Mouse (Mus musculus) granulocyte monocyte progenitor cell, adult 5-6 weeks (primary cell): ENCODE measurements around the gene Kcna4. TPM values are rescaled to one million over a fixed set of nuclear protein-coding genes. Genes with fewer than 3 reads are reported as not detected.

Experiments used
- ATAC-seq: replicated peaks from 2 replicates; pipeline ENCODE4 v1.8.0; 2016; ENCODE audit warnings: mild to moderate bottlenecking, moderate TSS enrichment, inconsistent platforms; ENCODE audit not compliant: poor library complexity, severe bottlenecking
- total RNA-seq, 2 experiments: library from RNA; stranded (forward) in 1 of 2; stranded (reverse) in 1 of 2; fragments of 200-712, 200-1000 nt in 1 of 2; fragments of >200 nt in 1 of 2; fragmentation: Nextera tagmentation in 1 of 2; gene quantifications; 2 replicates each; pipeline ENCODE4 v1.2.3; 2014 to 2017

Kcna4 gene
- total RNA-seq (2014; fragmentation: Nextera tagmentation), result not detected in 2 replicates
- not detected in 2 replicates for total RNA-seq (2017)

- peak; percentile 76 for ATAC-seq
These were observed at the start of gene Kcna4 for GRCm38 (mm10) chr2:107289990-107290696. Gene Kcna4, plus strand, starts transcription at chr2:107290639.

DNA sequence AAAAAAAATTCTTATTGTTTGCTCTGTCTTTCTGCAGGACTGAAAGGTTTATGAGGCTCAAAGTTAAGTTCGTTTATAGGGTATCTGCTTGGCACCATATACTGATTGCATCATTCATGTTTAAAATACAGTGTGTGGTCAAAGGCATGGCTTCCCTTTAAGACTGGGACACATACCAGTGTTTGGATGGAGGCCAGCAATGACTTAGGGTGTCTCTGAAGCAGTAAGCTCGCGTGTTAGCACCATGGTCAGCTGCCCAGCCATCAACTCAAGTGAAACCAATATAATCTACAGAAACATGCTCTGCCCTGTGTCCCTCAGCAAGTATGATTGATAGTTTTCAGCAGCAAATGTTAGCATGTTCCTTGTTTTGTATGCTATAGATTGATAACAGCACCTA, 32.3 kb upstream of the Kcna4 start:
- no peak for ATAC-seq

DNA sequence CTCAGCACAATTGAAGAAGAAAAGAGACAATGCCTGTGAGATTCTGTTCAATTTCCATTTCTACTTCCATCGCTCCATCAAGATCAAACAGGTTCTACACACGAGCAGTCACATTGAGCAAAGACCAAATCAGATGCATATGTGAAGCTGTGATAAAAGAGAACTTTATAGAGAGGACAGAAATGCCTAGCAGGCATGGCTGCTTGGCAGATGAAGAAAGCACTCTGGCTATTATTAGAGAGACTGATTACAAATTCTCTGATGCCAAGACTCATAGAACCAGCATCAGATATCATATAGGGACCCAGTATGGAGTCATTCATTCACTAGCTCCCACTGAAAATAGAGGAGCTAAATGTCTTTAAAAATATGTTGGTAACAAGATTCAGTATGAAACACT, 24.2 kb upstream of the Kcna4 start:
- ATAC-seq, result no peak

- ATAC-seq, result no peak
These were observed 20.4 kb upstream of the Kcna4 start for GRCm38 (mm10) chr2:107270050-107270449.

DNA sequence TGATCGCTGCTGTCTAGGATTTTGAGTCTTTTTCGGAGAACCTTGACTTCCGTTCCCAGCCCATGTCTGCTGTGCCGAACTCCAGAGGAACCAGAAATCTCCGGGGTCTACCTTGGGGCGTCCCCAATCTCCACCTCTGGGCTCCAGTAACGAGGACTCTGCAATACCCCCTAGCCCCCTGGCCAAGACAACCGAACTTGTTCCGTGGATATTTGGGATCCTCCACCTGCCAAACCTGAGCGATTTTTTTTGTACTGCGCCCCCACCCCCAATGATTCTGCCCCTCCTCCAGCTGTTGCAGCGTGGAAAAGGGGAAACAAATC, 219 bp downstream of the Kcna4 start:
- 0 out of 2 replicates have a peak, but pooled peaks have one; percentile 6 for ATAC-seq

DNA sequence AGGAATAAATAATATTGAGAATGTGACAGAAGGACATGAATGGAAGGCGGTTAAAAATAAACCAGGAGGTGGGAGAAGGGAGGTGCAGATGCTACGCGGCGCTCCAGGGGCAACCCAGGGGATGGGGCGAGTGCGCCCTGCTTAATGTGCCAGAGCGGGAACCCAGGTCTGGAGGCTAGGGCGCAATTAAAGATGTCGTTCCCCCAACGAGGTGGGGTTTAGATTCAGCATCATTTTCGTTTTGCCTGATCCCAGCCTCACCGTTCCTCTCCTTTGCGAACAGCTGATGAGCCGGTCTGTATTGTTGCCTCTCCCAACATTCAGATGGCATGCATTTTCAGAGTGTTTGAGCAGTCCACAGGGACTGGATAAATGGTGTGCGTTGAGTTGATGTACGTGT, 703 bp downstream of the Kcna4 start:
- ATAC-seq, result no peak

GRCm38 (mm10) chr2:107294521-107294920, 4.1 kb downstream of the Kcna4 start:
- no peak for ATAC-seq

GRCm38 (mm10) chr2:107301886-107302285, 11.4 kb downstream of the Kcna4 start:
- peak; percentile 52 for ATAC-seq

DNA sequence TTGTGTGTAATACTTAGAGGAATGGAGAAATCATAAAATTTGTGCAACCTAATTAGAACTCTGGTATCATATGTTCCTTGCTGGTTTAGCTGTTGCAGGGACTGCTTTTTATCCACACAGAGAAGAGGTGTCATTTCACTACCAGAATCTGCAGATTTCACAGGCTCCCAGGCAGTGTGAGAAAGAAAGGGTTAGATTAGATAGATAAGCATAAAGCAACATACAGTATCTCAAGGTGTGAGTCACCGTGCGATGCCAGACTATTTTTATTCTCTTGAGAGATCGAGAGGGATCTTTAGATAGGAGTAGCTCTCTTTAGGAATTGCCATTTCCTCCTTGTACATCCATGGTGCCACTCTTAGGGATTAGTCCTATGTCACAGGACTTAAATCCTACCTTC, 14.3 kb downstream of the Kcna4 start:
- no peak for ATAC-seq

DNA sequence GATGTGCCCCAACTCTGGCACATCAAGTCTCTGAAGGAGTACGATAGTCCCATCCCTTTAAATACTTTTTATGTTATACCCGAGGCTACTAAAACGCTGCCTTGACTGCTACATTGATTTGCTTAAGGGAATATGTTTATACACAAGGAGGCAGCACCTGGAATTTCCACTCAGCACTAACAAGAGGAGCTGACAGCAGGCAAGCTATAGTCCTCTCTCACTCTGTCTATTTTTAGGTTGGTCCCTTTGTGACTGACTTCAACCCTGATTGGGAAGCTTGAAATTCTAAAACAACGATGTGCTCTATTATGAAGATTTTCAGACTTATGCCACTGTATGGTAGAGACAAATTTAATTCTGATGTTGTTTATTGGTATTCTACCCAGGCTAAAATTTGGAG, 15.6 kb downstream of the Kcna4 start:
- no peak for ATAC-seq

DNA sequence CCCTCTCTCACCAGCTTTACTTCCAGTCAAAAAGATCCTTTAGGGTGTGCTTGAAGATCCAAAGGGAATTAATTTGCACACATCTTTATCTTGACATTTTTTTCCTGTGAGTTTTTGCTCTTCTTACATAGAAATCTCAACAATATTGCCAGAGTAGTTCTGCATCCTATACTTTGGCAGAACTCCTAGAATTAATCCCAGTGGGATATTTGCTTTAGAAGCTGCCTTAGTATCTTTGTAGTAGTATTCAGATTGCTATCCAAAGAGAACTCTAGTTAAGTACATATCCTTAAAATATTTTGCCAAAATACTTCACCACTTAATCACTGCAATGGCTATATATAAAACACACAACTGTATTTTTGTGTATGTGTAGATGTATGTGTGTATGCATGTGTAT, 28.2 kb downstream of the Kcna4 start:
- no peak for ATAC-seq

DNA sequence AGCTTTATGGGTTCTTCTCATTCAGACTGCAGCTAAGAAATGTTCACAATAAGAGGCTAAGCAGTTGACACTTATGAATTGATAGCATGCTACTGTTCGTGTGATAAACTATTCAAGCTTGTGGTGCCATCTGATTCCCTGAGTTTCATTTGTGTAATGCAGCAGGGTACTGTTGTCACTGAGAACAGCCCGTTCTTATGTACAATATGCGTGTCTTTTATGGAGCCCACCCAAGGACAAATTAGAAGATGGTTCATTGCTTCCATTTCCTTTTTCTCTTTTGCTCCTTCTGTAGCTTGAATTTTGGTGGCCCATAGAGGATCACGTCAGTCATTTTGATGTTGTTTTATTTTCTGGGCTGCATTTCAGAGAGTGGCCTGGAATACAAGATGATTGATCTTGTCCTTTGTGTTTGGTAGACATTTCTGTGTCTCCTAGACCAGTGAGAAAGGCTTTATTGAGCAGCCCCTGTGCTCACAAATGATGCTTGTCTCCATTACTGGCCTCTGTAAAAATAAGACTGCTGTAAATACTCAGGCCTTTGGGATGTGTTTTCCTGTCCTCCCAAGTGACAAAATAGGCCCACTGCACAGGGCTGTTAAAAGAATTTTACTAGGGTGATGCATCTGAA, 31.3 kb downstream of the Kcna4 start:
- ATAC-seq, result no peak

GRCm38 (mm10) chr2:107324090-107324489, 33.7 kb downstream of the Kcna4 start:
- ATAC-seq, result no peak

DNA sequence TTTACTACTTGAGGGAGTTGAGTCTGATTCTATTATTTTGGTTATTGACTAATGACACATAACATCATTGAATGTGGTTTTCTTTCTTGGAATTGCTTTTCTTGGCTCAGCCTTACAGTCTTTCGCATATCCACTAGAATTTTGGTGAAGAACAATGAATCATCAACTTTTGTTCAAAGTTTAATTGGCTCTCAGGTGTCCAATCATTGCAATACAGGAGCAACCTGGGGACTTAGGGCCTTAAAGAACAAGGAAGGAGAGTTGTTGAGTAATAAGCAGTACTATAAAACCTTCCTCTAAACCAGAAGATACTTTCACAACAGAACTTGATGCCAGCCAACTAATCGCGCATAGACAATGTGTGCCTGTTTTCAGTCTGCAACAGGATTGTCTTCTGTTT, 36.8 kb downstream of the Kcna4 start:
- no peak for ATAC-seq

GRCm38 (mm10) chr2:107341291-107341690, 50.9 kb downstream of the Kcna4 start:
- ATAC-seq, result no peak

GRCm38 (mm10) chr2:107344807-107345206, 54.4 kb downstream of the Kcna4 start:
- ATAC-seq, result no peak

DNA sequence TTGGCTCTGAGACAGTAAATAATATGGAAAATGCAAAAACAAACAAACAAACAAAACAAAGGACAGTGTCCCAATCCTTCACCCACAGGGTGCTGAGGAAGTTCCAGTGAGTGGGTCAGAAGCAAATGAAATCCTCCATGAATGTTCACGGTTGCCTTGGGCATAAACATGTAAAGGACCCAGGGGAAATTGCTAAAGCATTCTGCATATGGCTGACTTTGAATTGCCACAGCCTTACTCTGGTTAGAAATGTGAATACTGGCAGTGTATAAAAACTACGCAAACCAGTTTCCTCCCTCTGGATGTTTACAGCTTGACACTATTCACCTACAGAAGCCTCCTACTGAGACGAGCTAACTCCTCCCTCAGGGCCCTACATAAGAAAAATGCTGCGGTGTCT, 54.9 kb downstream of the Kcna4 start:
- ATAC-seq, result no peak

Other genes starting within 250 kb of the Kcna4 start
- gene Fshb, start 231.0 kb upstream of the Kcna4 start, total RNA-seq (2014; fragmentation: Nextera tagmentation), result not detected in 2 replicates
- not detected in 2 replicates for gene Fshb, start 231.0 kb upstream of the Kcna4 start, total RNA-seq (2017)